Mouse (Mus musculus): Measurements from ENCODE around the gene Dmrta1. TPM values are rescaled to one million over a fixed set of nuclear protein-coding genes. Genes with fewer than 3 reads are reported as not detected.
"Not testable (repeated sequence)": the region's sequence is repeated elsewhere in the genome, so short reads cannot be mapped to it uniquely, and the experiment has no call there.

Gene Dmrta1
- 0.37 TPM in 1 of 2 replicates, not detected in the other for total RNA-seq (2021)
- long read RNA-seq, experiment 1 = 0 reads
- long read RNA-seq, experiment 2 = 0 reads

- no peak for DNase-seq
Observed at GRCm38 (mm10) chr4:89679195-89679594, at the start of gene Dmrta1. Gene Dmrta1 (plus strand): TSS chr4:89679436.

- no peak for DNase-seq
Observed at GRCm38 (mm10) chr4:89630374-89631079, 48.7 kb upstream of the Dmrta1 start.

GRCm38 (mm10) chr4:89631560-89631959 lies 47.7 kb upstream of the Dmrta1 start:
- DNase-seq = no peak

- no peak for DNase-seq
Observed at GRCm38 (mm10) chr4:89638651-89639050, 40.6 kb upstream of the Dmrta1 start.

GRCm38 (mm10) chr4:89644235-89645115 lies 34.8 kb upstream of the Dmrta1 start:
- no peak for DNase-seq

GRCm38 (mm10) chr4:89650352-89651311 lies 28.6 kb upstream of the Dmrta1 start:
- DNase-seq = no peak

GRCm38 (mm10) chr4:89651312-89651686 lies 27.9 kb upstream of the Dmrta1 start:
- no peak for DNase-seq

- no peak for DNase-seq
Observed at GRCm38 (mm10) chr4:89651779-89652178, 27.5 kb upstream of the Dmrta1 start.

GRCm38 (mm10) chr4:89663406-89663805 lies 15.8 kb upstream of the Dmrta1 start:
- no peak for DNase-seq

- DNase-seq = no peak
Observed at GRCm38 (mm10) chr4:89674711-89675110, 4.5 kb upstream of the Dmrta1 start.

- no peak for DNase-seq
Observed at GRCm38 (mm10) chr4:89677903-89678302, 1.3 kb upstream of the Dmrta1 start.

- DNase-seq = no peak
Observed at GRCm38 (mm10) chr4:89678713-89679112, 523 bp upstream of the Dmrta1 start.

GRCm38 (mm10) chr4:89687961-89688803 lies 8.9 kb downstream of the Dmrta1 start:
- DNase-seq = peak; percentile 73

- DNase-seq = no peak
Observed at GRCm38 (mm10) chr4:89688804-89689497, 9.7 kb downstream of the Dmrta1 start.

GRCm38 (mm10) chr4:89691936-89692335 lies 12.7 kb downstream of the Dmrta1 start:
- DNase-seq = no peak

- DNase-seq = no peak
Observed at GRCm38 (mm10) chr4:89692780-89693179, 13.5 kb downstream of the Dmrta1 start.

- DNase-seq = peak; percentile 10
Observed at GRCm38 (mm10) chr4:89695589-89695988, 16.4 kb downstream of the Dmrta1 start.

GRCm38 (mm10) chr4:89697951-89698350 lies 18.7 kb downstream of the Dmrta1 start:
- DNase-seq = no peak

GRCm38 (mm10) chr4:89723526-89724190 lies 44.4 kb downstream of the Dmrta1 start:
- DNase-seq = not testable (repeated sequence)
